Mouse (Mus musculus) megakaryocyte, embryonic 14.5 days (primary cell): Measurements from ENCODE around the gene Usp39.

ENCODE experiments used
- FLI1 ChIP-seq: IDR thresholded peaks from 2 replicates; pipeline ENCODE4 v1.6.1; 2012; ENCODE audit warnings: low read length, inconsistent platforms, mixed read lengths
- GATA1 ChIP-seq: IDR thresholded peaks from 3 replicates; pipeline ENCODE4 v1.6.1; 2012; ENCODE audit warnings: mixed read lengths, low read length, inconsistent platforms, borderline replicate concordance

- TF ChIP-seq GATA1 (no peak), FLI1 (no peak)
Observed at GRCm38 (mm10) chr6:72386561-72386960, 41.6 kb upstream of the Usp39 start.
